Mouse (Mus musculus): Measurements from ENCODE around the gene Jmjd8.

Gene Jmjd8

GRCm38 (mm10) chr17:25832436-25833290, 4.0 kb downstream of the Jmjd8 start:
- DNase-seq (ENCODE audit: low spot score), result peak; percentile 99

GRCm38 (mm10) chr17:25833291-25833663, 4.6 kb downstream of the Jmjd8 start, which contains the start of gene Stub1:
TSS of gene Stub1 (minus strand) at chr17:25833404.
- peak; percentile 90 for DNase-seq (ENCODE audit: low spot score)

DNA sequence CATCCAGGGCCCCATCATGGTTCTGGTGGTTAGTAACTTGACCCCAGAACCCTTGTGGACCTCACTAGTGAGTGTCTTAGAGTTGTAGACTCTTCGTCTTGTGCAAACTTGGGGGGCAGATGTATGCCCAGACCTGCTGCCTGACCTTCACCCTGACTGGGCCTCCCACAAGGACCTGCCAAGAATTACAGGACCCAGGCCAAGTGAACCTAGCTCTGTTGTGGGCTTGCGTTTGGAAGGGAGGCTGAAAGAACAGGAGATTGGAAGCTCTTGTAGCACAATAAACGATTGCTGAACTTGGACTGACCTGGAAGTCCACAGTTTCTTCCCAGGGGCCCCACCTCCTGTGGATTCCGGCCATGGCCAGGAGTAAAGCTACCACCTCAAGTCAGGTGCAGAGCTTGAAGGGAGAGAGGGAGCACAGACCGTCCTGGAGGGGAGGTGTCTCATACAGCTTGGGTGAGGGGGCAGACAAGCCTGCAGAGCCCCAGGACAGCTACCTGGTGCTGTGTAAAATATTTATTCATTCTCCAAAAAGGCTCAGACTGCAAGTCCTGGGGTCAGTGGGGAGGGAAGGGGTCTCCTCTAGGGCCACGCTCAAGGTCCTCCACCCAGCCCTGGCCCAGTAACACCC, 5.4 kb downstream of the Jmjd8 start:
- DNase-seq (ENCODE audit: low spot score), result no peak

DNA sequence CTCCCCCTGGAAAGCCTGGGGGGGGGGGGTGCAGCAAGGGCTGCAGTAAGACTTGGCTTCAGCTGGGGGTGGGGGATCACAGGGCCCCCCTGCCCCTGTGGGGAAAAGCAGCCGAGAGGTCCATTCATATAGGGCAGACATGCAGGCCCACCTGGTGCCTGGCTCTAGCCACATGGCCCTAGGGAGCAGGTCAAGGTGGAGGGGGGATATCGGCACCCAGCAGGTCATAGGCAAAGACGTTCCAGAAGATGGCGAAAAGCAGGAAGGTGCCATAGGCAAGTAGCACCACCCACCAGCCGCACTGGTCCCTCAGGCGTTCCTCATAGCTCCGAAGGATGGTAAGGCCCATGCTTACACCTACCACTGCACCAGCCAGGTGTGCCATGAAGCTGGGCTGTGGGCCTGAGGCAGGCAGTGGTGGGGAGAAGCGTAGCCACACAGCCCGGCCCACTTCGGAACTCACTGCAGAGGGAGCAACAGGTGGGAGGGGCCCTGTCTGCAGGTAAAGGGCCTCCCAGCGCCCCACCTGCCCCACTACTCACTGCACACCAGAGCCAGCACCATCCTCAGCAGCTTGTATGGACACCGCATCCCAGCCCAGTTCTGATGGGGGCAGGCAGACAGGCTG, 6.0 kb downstream of the Jmjd8 start:
- DNase-seq (ENCODE audit: low spot score), result no peak

DNA sequence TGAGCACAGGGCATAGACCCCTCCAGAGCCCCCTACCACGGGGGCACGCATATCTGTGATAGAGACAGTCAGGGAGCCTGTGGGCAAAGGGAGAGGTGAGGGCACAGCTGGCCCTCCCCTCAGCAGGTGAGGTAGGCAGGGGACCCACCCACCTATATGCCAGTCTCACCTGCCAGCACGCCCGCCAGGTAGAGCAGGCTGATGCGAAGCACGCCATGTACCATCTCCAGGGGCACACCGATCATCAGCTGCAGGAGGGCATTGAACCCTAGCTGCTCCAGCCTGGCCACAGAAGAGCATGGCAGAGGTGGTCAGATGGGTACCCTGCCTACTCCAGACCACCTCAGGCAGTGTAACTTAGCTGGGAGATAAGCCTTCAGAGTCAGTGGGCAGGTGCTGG, 6.6 kb downstream of the Jmjd8 start:
- no peak for DNase-seq (ENCODE audit: low spot score)

DNA sequence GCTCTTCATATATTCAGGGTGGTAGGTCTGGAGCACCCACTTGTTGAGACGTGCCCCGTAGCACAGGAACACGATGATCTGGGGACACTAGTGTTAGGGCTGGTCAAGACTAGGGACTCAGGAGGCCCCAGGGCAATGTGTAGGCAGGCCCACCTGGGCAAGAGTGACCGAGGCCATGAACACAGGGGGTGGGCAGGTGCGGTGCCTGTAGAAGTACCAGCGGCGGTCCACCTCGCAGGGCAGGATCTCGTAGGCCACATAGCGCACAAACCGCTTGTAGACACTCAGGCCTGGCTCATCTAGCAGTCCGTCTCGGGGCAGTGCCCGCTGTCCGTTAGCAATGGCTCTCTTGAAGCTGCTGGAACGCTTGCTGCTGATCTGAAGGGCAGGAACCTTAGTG, 7.1 kb downstream of the Jmjd8 start:
- DNase-seq (ENCODE audit: low spot score), result no peak

DNA sequence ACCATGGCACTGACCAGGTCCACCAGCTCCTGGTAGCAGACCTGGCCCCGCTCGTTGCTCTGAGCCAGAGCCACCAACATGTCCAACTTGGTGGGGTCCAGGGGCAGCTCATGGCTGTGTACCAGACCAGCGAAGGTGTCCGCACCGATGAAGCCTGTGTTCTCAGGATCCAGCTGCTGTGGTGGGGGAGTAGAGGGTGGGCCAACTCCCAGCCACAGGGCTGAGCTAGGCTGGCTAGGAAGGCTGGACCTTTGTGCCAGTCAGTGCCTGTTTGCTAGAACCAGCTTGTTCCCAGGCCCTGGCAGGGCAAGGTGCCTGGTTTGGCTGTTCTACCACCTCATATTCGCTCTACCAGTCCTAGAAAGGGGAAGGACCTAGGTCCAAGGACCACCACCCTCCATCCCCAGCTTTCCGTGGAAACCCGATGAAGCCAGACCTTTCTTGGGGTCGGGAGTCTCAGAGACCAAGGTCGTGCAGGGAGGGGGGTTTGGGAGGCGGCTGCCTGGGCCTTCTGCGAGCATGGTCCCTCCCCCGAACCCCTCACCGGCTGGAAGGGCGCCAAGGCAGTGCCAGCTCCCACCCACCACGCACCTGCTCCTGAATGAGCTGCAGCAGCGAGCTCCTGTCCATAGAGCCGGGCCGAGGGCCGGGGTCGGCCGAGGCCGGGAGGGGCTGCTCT, 7.9 kb downstream of the Jmjd8 start:
- no peak for DNase-seq (ENCODE audit: low spot score)

- peak; percentile 59 for DNase-seq (ENCODE audit: low spot score)
Observed at GRCm38 (mm10) chr17:25837076-25837410, 8.4 kb downstream of the Jmjd8 start, which contains the start of gene Rhbdl1. TSS of gene Rhbdl1 (minus strand) at chr17:25837295.

GRCm38 (mm10) chr17:25837533-25837932, 8.9 kb downstream of the Jmjd8 start:
- DNase-seq (ENCODE audit: low spot score), result no peak

DNA sequence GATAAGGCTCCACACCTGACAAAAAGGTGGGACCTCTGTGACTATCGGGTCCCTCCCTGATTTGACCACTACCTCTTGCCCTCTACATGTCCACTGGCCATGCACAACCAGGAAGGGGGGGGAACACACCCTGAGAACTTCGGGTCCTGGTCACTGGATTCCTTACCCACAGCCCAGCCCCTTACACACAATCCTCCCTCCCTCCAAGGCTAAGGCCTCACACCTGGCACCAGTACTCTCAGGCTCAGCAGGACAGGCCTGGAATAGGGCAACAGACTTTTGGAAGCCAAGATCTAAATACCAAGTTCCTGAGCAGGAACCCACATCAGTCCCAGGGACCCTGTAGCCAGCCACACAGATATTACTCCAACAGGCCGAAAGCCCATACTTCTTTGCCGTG, 10.2 kb downstream of the Jmjd8 start:
- no peak for DNase-seq (ENCODE audit: low spot score)

GRCm38 (mm10) chr17:25839455-25840235, 11.0 kb downstream of the Jmjd8 start:
- DNase-seq (ENCODE audit: low spot score), result no peak

- DNase-seq (ENCODE audit: low spot score), result no peak
Observed at GRCm38 (mm10) chr17:25840519-25840918, 11.9 kb downstream of the Jmjd8 start.

- DNase-seq (ENCODE audit: low spot score), result no peak
Observed at GRCm38 (mm10) chr17:25841117-25841880, 12.6 kb downstream of the Jmjd8 start, which contains the start of gene Gm20683. TSS of gene Gm20683 (minus strand) at chr17:25841763.

- no peak for DNase-seq (ENCODE audit: low spot score)
Observed at GRCm38 (mm10) chr17:25842509-25842908, 13.8 kb downstream of the Jmjd8 start.

GRCm38 (mm10) chr17:25843122-25843521, 14.5 kb downstream of the Jmjd8 start:
- DNase-seq (ENCODE audit: low spot score), result no peak

DNA sequence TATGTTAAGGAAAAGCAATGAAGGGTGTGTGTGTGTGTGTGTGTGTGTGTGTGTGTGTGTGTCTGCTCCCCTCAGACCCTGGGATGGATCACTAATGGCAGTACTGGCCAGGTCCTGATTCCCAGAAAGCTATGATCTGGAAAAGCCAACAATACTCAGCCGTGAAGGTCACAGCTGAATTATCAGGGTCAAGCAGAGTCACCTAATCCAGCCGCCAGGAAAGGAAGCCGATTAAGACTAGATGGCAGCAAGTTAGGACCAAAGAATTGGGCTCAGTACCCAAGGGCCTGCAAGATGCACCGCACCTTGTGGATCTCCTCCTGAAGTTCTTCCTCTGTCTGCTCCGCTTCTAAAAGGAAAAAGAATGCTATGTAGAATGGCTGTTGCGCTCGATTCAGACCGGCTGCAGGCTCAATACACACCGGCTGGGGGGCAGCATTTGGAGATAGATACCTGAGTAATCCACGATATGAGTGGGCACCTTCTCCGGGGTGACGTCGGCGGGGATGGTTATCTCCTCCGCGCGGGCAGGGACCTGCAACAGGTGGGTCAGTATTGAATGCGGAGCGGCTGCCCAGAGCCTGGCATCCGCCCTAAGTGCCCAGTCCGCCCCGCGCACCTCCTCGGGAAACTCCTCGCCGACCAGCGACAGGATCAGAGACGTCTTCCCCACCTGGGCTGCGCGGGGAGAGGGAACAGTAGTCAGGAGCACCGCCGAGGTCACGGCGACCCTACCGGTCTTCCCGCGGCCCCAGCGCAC, 15.1 kb downstream of the Jmjd8 start:
- DNase-seq (ENCODE audit: low spot score), result no peak

- peak; percentile 85 for DNase-seq (ENCODE audit: low spot score)
Observed at GRCm38 (mm10) chr17:25844396-25844901, 15.8 kb downstream of the Jmjd8 start, which contains the start of gene Rhot2. TSS of gene Rhot2 (minus strand) at chr17:25844851.

- DNase-seq (ENCODE audit: low spot score), result no peak
Observed at GRCm38 (mm10) chr17:25860229-25860628, 31.6 kb downstream of the Jmjd8 start.

- peak; percentile 86 for DNase-seq (ENCODE audit: low spot score)
Observed at GRCm38 (mm10) chr17:25860832-25861703, 32.4 kb downstream of the Jmjd8 start, which contains the start of gene Wdr90. TSS of gene Wdr90 (minus strand) at chr17:25861501.
